Mouse (Mus musculus) hindbrain, embryonic 11.5 days (tissue): ENCODE measurements around the gene Nt5c2. TPM values are rescaled to one million over a fixed set of nuclear protein-coding genes. Genes with fewer than 3 reads are reported as not detected.

Source experiments
- ATAC-seq: fragments of 200-750 bp; cut with Nextera tagmentation; 2 replicates; pipeline ENCODE4 v1.8.0; 2017; ENCODE audit warnings: mild to moderate bottlenecking, moderate TSS enrichment, moderate library complexity; ENCODE audit not compliant: low FRiP score
- DNase-seq: peaks from one replicate; pipeline ENCODE4 v3.0.0-alpha.2; 2015; ENCODE audit warnings: low spot score
- H3K27ac ChIP-seq: fragments of 300-500 bp; sonication (generic); 2 replicates; pipeline ENCODE4 v1.5.1; 2014; ENCODE audit warnings: mild to moderate bottlenecking, low read depth, low read length
- H3K27me3 ChIP-seq: fragments of 300-500 bp; sonication (generic); 2 replicates; pipeline ENCODE4 v1.6.1; 2014; ENCODE audit warnings: mild to moderate bottlenecking, low read length, moderate library complexity, mixed read lengths; ENCODE audit not compliant: control insufficient read depth, insufficient read depth
- H3K36me3 ChIP-seq: fragments of 300-500 bp; sonication (generic); 2 replicates; pipeline ENCODE4 v1.6.1; 2014; ENCODE audit warnings: mild to moderate bottlenecking, low read length, moderate library complexity, mixed read lengths; ENCODE audit not compliant: control insufficient read depth, insufficient read depth
- H3K4me1 ChIP-seq: fragments of 300-500 bp; sonication (generic); replicated peaks from 2 replicates; pipeline ENCODE4 v1.6.1; 2014; ENCODE audit warnings: low read length, mixed read lengths; ENCODE audit not compliant: control insufficient read depth, insufficient read depth
- H3K4me2 ChIP-seq: fragments of 300-500 bp; sonication (generic); replicated peaks from 2 replicates; pipeline ENCODE4 v1.6.1; 2014; ENCODE audit warnings: mild to moderate bottlenecking, low read depth, low read length
- H3K4me3 ChIP-seq: fragments of 300-500 bp; sonication (generic); 2 replicates; pipeline ENCODE4 v1.5.1; 2014; ENCODE audit warnings: low read depth, low read length
- H3K9ac ChIP-seq: fragments of 300-500 bp; sonication (generic); 2 replicates; pipeline ENCODE4 v1.6.1; 2014; ENCODE audit warnings: low read depth, low read length
- H3K9me3 ChIP-seq: fragments of 300-500 bp; sonication (generic); 2 replicates; pipeline ENCODE4 v1.6.1; 2016; ENCODE audit warnings: low read length; ENCODE audit not compliant: control insufficient read depth
- WGBS: fragments of 180-500 bp; shearing (Covaris S2); extraction: QIAGEN DNeasy Blood & Tissue Kit; methylation state at CpG from one replicate; pipeline ENCODE4 v1.1.7; 2014; 5-methylcytosine and 5-hydroxymethylcytosine counted together
- polyA plus RNA-seq: library from polyadenylated mRNA; unstranded; fragments of >200 nt; fragmentation: Nextera tagmentation; extraction: Ambion mirVana; gene quantifications from 2 replicates; pipeline ENCODE4 v1.2.1, GENCODE M21; 2014

The Nt5c2 gene
- polyA plus RNA-seq, 1 experiment from 2014 or later, result 90.6 TPM

- Histone ChIP-seq H3K9me3 (no peaks in the 10 kb centered on the region), H3K27ac (no peak overlapping the region), H3K4me2 (no peak overlapping the region), H3K9ac (no peak overlapping the region), H3K36me3 (no peaks in the 10 kb centered on the region), H3K4me3 (no peak overlapping the region), H3K4me1 (no peaks in the 10 kb centered on the region), H3K27me3 (no peaks in the 10 kb centered on the region)
- ATAC-seq, result no peak
- no peak for DNase-seq
- WGBS, result 95% methylated on average over 4 of the region's 4 CpGs
Observed at GRCm38 (mm10) chr19:46865381-46865780, 149.6 kb downstream of the Nt5c2 start.

- Histone ChIP-seq H3K36me3 (no peaks in the 10 kb centered on the region), H3K4me1 (no peaks in the 10 kb centered on the region), H3K9ac (no peak overlapping the region), H3K4me2 (no peak overlapping the region), H3K27me3 (no peaks in the 10 kb centered on the region), H3K4me3 (no peak overlapping the region), H3K27ac (no peak overlapping the region), H3K9me3 (no peaks in the 10 kb centered on the region)
- 71% methylated on average over 6 of the region's 6 CpGs for WGBS
- DNase-seq, result no peak
- ATAC-seq, result no peak
Observed at GRCm38 (mm10) chr19:46864731-46865331, 150.1 kb downstream of the Nt5c2 start.

GRCm38 (mm10) chr19:46864079-46864478, 150.9 kb downstream of the Nt5c2 start:
- no peak overlapping the region for H3K27ac ChIP-seq
- H3K9ac ChIP-seq, result no peak overlapping the region
- no peak overlapping the region for H3K4me3 ChIP-seq
- no peaks in the 10 kb centered on the region for H3K27me3 ChIP-seq
- DNase-seq (no peak), ATAC-seq (no peak)
- no peak overlapping the region for H3K4me2 ChIP-seq
- 56% methylated on average over 6 of the region's 6 CpGs for WGBS
- H3K36me3 ChIP-seq, result no peaks in the 10 kb centered on the region
- no peaks in the 10 kb centered on the region for H3K9me3 ChIP-seq
- no peaks in the 10 kb centered on the region for H3K4me1 ChIP-seq

GRCm38 (mm10) chr19:46863236-46863927, 151.6 kb downstream of the Nt5c2 start:
- H3K36me3 ChIP-seq, result no peaks in the 10 kb centered on the region
- no peak overlapping the region for H3K27ac ChIP-seq
- H3K9ac ChIP-seq, result no peak overlapping the region
- no peak overlapping the region for H3K4me3 ChIP-seq
- H3K4me1 ChIP-seq, result no peaks in the 10 kb centered on the region
- H3K4me2 ChIP-seq, result no peak overlapping the region
- H3K9me3 ChIP-seq, result no peaks in the 10 kb centered on the region
- WGBS, result 88% methylated on average over 17 of the region's 17 CpGs
- ATAC-seq, result no peak
- DNase-seq, result no peak
- H3K27me3 ChIP-seq, result no peaks in the 10 kb centered on the region

GRCm38 (mm10) chr19:46862556-46862955, 152.4 kb downstream of the Nt5c2 start:
- Histone ChIP-seq H3K9ac (no peak overlapping the region), H3K4me2 (no peak overlapping the region), H3K27ac (no peak overlapping the region), H3K36me3 (no peaks in the 10 kb centered on the region), H3K27me3 (no peaks in the 10 kb centered on the region), H3K4me1 (no peaks in the 10 kb centered on the region), H3K4me3 (no peak overlapping the region), H3K9me3 (no peaks in the 10 kb centered on the region)
- DNase-seq (no peak), ATAC-seq (no peak)
- WGBS, result 61% methylated on average over 3 of the region's 3 CpGs

GRCm38 (mm10) chr19:46858200-46858599, 156.8 kb downstream of the Nt5c2 start:
- H3K27ac ChIP-seq, result no peak overlapping the region
- no peak overlapping the region for H3K4me3 ChIP-seq
- no peaks in the 10 kb centered on the region for H3K9me3 ChIP-seq
- no peak overlapping the region for H3K4me2 ChIP-seq
- H3K9ac ChIP-seq, result no peak overlapping the region
- ATAC-seq, result no peak
- H3K36me3 ChIP-seq, result no peaks in the 10 kb centered on the region
- 0 out of 2 replicates have a peak, but pooled peaks cover 2% of the 10 kb centered on the region for H3K4me1 ChIP-seq
- 86% methylated on average over 7 of the region's 7 CpGs for WGBS
- no peaks in the 10 kb centered on the region for H3K27me3 ChIP-seq
- DNase-seq, result no peak

GRCm38 (mm10) chr19:46857277-46857989, 157.5 kb downstream of the Nt5c2 start:
- Histone ChIP-seq H3K4me1 (0 out of 2 replicates have a peak, but pooled peaks cover 2% of the 10 kb centered on the region), H3K27me3 (no peaks in the 10 kb centered on the region), H3K4me3 (no peak overlapping the region), H3K9me3 (no peaks in the 10 kb centered on the region), H3K9ac (no peak overlapping the region), H3K27ac (no peak overlapping the region), H3K36me3 (no peaks in the 10 kb centered on the region), H3K4me2 (no peak overlapping the region)
- no peak for DNase-seq
- ATAC-seq, result no peak
- WGBS, result 65% methylated on average over 9 of the region's 9 CpGs

- no peak overlapping the region for H3K9ac ChIP-seq
- peak; percentile 23 for DNase-seq
- H3K9me3 ChIP-seq, result no peaks in the 10 kb centered on the region
- H3K36me3 ChIP-seq, result no peaks in the 10 kb centered on the region
- WGBS, result 22% methylated on average over 10 of the region's 10 CpGs
- no peaks in the 10 kb centered on the region for H3K27me3 ChIP-seq
- H3K4me2 ChIP-seq, result no peak overlapping the region
- no peak for ATAC-seq
- H3K4me1 ChIP-seq, result 0 out of 2 replicates have a peak, but pooled peaks cover 2% of the 10 kb centered on the region
- no peak overlapping the region for H3K27ac ChIP-seq
- H3K4me3 ChIP-seq, result no peak overlapping the region
Observed at GRCm38 (mm10) chr19:46856780-46857179, 158.2 kb downstream of the Nt5c2 start.
